Mouse (Mus musculus) fibroblast of lung, adult 2 months (primary cell): ENCODE measurements around the gene Msl3.
"Not testable (repeated sequence)": the region's sequence is repeated elsewhere in the genome, so short reads cannot be mapped to it uniquely, and the experiment has no call there.

Source experiments
- DNase-seq: peaks from one replicate; pipeline ENCODE4 v3.0.0-alpha.2; 2011; ENCODE audit warnings: low read depth

Msl3 gene

DNA sequence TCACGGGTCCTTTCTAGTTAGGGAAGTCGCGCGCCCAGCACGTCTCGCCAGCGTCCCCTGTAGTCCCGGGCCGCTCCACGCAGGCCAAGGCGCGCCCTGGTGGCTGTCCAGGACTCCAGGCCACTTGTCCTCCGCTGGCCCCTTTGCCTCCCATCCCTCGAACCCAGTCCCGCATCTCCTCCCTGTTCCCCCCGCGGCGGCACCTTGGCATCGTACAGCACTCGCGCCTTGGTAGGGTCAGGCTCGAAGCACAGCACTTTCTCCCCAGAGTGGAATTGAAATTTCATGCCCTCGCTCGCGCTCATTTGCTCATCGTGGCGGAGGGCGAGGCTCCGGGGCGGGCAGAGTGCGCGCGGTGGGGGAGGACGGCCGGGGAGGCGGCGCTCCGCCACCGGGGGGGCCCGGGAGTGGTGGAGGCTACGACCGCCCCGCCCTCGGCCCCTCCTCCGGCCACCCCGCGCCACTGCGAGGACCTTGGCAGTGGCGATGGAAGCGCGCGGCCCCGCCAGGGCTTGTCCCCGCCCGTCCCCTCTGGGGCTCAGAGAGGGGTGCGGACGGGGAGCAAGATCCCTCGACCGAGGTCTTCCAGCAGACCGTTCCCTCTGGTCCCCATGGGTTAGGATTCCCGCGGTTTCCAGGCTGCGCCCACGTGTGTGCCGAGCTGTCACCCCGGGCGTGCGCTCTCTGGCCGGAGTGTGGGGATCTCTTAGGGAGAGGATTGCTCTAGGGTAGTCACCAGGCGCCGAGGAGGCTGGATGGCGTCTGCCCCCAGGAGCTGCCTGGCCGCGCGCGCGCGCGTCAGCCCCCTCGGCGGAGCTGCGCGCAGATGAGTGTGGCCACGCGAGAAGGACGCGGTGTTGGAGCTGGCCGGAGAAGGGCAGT, at the start of gene Msl3:
Gene Msl3 (minus strand): TSS at position 374 of the 882 bp plus-strand sequence.
- DNase-seq, result no peak

DNA sequence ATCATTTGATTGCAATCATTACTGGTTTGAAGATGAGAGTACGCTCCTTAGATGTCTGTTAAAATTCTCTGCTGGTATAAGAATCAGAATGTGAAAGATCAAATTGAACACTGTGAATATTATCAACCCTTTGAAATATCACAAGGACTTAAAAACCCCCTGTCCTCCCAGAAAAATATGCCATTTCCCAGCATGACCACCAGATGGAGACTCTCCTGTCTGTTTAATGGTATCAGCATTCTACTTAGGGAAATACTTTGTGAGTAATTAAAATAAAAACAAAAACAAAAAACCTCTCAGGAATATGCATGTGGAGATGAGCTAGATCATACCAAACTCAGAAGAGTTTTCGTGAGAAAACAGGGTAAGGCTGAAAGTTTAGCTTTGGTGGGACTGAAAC, 44.3 kb upstream of the Msl3 start:
- peak; percentile 8 for DNase-seq

DNA sequence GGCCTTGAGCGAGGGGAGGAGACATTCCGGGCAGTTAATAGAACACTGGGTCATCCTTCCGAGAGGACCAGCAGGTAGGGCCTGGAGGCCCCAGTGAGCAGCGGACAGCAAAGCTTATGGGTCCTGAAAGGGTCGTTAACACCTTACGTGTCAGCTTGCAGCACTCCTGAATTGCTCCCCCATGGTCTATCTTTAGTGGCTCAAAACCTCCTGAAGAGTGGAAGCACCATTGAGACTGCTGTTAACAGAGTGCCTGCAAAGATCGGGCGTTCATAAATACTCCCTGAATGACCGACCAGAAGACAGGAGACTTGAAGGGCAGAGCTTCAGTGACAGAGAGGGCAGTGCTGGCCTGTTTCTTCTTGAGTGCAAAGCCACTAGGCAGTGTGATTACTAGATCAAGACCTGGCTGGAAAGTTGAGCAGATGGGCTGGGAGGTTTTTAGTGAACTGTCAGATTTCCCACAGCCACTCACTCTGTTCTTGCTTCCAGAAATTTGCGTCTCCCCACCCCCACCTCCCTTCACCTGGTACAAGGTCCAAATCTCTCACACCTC, 787 bp upstream of the Msl3 start:
- DNase-seq, result no peak

DNA sequence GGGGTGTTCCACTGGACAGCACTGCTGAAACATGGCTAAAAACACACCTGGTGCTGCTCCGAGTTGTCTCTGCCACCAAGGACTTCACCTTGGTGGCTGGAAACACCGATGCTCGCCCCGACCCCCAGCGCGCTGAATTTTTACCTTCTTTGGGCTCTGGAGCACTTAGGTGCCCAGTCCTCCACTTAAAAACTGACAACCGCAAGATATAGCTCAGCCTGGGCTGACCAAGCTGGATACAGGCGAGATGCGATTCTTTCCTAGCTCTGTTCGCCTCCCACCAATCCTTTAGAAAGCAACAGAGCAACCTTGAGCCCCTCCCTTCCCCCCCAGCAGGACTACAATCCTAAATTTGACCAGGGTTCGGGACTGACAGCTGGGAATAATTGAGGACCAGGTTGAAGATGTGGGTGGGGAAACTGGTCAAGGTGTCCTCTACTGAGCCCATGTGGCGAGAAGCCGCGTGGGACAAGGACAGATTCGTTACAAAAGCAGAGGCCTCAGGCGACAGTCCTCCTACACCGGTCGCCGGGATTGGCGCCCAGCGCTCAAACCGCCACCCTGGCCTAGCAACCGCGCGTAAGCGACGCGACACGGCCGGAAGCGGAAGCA, 679 bp downstream of the Msl3 start:
- DNase-seq, result no peak

DNA sequence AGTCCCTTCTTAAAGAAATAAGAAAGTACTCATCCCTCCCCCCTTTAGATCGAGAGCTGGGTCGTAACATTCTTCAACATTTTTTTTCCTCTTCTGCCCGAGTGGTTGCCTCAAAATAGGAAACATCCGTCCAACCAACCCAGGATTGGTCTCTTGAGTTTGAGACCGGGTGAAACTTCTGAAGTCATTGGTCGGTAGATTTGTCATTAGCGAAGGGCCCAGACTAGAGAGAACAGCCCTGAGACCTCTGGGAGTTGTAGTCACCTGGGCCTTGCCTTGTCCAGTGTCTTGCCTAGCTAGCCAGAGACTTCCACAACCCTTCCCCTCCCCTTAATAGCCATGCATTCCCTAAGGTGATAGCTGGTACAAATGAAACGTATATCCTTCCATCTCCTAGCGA, 1.3 kb downstream of the Msl3 start:
- DNase-seq, result peak; percentile 58

DNA sequence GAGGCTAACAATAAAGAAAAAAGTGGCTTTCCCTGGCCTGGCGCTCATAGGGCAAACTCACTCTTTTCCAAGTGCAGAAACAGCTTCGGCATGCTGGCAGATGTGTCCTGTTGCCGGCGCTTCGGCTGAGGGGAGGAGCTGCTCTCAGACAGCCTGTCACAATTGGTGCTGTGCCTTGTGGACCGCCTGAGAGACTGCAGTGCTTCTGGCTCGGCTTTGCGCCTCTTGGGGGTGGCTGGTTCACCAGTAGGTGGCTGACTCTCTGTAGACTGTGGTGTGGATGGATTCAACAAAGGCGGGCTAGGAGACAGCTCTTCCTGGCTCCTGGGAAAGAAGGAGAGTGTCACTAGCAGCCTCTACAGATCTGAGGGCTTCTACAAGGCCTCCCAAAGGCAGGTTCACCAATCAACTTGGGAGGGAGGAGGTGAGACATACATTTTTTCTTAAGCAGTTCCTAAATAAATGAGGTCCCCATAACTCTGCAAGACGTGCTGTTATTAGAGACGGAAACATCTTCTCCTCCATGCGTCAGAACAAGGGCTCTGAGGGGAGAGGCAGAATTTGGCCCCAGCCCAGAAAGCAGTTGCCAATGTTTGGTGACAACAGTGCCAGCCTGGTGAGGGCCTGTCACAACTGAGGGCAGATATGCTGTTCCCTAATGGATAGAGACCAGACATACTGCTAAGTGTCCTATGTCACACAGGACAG, 9.6 kb downstream of the Msl3 start:
- DNase-seq, result no peak

DNA sequence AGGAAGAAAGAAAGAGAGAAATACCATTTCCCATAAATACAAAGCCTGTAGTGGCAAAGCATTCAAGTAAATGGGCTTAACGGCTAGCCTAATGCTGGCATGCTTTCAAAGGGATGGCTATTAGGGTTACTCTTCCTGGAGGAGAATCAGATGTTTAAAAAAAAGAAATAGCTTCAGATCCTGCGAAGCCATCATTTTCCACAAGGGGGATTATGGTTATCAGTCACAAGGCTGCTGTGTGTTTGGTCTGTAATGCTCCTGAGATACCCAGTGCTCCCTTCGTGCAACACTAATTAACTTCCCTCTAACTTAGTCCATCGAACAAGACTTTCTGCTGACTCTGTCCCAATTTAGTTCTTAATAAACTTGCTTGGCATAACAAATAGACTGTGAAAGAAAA, 13.5 kb downstream of the Msl3 start:
- DNase-seq, result no peak

DNA sequence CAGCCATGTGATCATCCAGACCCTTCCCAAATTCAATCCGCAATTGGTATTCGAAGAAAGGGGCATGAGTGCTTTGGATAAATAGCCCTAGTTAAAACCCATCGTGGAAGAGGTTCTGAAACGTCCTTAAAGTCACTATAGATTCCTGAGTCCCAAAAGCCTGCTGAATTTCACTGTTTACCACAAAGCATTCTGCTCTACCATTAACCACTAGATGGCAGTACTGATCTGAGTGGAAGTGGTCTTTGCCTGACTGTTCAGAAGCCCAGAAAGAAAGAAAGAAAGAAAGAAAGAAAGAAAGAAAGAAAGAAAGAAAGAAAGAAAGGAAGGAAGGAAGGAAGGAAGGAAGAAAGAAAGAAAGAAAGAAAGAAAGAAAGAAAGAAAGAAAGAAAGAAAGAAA, 13.9 kb downstream of the Msl3 start:
- not testable (repeated sequence) for DNase-seq

DNA sequence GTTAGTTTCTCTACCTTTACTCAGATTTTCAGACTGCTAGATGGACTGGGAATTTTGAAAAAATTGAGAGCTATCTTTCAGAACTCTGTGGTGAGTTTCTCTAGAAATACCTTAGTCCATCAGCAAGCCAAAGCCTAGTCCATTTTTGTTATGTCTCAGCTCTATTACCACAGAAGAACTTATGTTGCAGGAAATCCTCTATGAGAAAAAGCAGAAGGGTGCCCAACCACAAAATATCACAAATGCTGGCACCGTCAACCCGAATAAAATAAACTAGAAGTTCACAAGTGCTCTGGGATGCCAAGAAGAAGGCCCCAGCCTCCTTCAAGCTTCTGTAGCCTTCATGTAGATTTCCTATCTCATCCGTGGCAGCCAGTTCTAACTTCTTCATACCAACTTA, 14.4 kb downstream of the Msl3 start:
- DNase-seq, result no peak

DNA sequence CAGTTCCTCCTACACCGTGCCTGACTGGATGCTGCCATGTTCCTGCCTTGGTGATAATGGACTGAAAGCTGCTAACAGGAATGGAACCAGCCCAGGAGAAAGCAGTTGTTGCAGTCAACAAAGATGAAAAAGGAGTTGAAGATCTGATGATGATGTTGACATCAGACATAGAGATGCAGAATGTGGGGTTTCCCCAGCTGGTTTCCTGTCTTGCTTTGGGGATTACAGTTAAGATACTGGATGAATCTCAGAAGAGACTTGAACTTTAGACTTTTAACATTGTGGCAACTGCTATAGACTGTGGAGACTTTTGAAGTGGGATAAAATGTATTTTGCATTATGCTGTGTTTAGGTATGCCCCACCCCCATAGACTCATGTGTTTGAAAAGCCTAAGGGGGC, 15.9 kb downstream of the Msl3 start:
- no peak for DNase-seq

DNA sequence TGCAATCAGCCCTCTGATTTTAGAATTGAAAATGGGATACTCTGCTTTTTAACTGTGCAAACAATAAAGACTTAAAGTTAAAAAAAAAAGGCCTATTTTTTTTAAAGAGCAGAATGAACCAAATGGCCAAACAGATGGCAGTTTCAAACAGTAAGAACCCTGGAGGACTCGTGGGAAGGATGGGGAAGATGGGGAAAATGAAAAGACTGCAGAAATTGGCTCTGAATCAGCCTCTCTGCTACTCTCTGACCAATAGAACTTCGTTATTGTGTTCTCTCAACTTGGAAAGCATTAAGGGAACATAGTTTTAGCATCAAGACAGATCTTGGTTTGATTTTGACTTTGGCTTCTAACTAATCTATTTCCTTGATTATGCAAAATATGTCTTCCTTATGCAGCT, 24.4 kb downstream of the Msl3 start:
- DNase-seq, result no peak

DNA sequence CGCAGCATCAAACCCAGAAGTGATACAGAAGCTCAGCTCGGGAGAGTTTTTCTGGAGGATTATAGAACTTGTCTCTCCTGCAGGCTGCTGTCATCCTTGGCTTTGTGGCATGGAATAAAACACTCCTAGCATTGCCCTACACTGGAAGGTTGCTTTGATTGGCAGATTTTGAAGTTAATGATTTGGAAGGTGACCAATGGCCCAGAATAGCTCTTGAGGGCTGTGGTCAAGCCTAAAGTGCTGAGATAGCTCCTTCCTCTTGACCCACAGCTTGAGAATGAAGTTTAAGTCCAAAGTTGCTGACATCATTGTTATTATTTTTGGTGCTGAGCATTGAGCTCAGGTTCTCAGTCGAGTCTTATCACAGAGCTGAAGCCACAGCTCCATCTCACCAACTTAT, 26.0 kb downstream of the Msl3 start:
- DNase-seq, result no peak

DNA sequence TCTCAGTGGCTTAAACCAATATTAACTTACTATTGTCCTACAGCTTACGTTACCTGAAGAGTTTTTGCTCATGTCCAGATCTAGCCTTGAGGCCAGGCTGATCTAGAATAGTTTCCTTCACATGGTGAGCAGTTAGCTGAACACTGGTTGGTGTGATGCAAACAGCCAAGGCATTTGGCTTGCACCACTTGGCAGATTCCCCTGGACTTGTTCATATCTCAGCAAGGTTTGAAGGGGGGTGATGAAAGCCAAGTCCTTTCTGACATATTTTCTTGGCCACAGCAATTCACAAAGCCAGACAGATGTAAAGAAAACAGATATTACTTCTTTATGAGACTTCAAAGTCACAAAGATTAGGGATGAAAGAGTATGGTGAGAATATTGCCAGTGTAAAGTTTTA, 30.2 kb downstream of the Msl3 start:
- no peak for DNase-seq

DNA sequence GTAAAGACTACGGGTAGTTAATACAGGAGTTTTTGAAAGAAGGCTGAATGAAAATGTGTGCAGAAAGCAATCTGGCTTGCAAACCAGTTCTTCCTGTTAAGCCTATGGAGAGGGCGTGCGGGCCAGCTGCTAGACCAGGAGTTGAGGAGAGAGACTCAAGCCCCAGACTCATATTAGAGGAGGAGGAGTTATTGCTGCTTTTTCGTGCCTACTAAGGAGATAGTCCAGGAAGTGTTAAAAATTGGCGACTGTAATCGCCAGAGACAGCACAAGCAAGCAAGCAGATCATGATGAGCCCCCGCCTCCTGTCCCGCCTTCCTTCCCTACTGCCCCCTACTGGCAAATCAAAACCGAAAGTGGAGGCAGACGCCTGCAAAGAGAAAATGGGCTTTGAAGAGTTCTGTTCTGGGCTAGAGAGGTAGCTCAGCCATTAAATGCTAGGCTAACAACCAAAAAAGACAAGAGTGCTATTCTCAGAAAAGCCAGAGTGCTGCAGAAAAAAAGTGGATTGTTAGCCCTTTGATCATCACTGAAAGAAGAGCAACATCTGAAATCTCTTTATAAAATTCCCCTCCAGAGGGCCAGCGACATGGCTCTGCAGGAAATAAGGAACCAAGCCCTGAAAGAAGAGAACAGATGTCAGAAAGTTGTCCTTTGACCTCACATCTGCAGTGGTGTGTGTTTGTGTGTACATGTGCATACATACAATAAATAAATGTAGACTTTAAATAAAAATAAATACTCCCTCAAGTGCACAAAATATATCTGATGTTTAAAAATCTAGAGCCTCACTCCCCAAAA, 33.9 kb downstream of the Msl3 start:
- no peak for DNase-seq
